Mouse (Mus musculus) midbrain, embryonic 15.5 days (tissue): ENCODE results near the gene Zfp1. TPM values are rescaled to one million over a fixed set of nuclear protein-coding genes. Genes with fewer than 3 reads are reported as not detected.

Experiments used
- ATAC-seq: fragments of 200-750 bp; cut with Nextera tagmentation; replicated peaks from 2 replicates; pipeline ENCODE4 v1.8.0; 2017; ENCODE audit warnings: moderate TSS enrichment
- H3K27ac ChIP-seq: fragments of 300-500 bp; sonication (generic); 2 replicates; pipeline ENCODE4 v1.5.1; 2015; ENCODE audit warnings: mild to moderate bottlenecking, inconsistent platforms
- H3K27me3 ChIP-seq: fragments of 300-500 bp; sonication (generic); replicated peaks from 2 replicates; pipeline ENCODE4 v1.6.1; 2015; ENCODE audit warnings: inconsistent platforms
- H3K36me3 ChIP-seq: fragments of 300-500 bp; sonication (generic); replicated peaks from 2 replicates; pipeline ENCODE4 v1.6.1; 2015; ENCODE audit warnings: inconsistent platforms
- H3K4me1 ChIP-seq: fragments of 300-500 bp; sonication (generic); 2 replicates; pipeline ENCODE4 v1.6.1; 2015; ENCODE audit warnings: inconsistent platforms
- H3K4me2 ChIP-seq: fragments of 300-500 bp; sonication (generic); 2 replicates; pipeline ENCODE4 v1.6.1; 2015; ENCODE audit warnings: inconsistent platforms, mild to moderate bottlenecking, moderate library complexity
- H3K4me3 ChIP-seq: fragments of 300-500 bp; sonication (generic); 2 replicates; pipeline ENCODE4 v1.5.1; 2015; ENCODE audit warnings: mild to moderate bottlenecking, inconsistent platforms
- H3K9ac ChIP-seq: fragments of 300-500 bp; sonication (generic); 2 replicates; pipeline ENCODE4 v1.6.1; 2015; ENCODE audit warnings: mild to moderate bottlenecking, inconsistent platforms
- H3K9me3 ChIP-seq: fragments of 300-500 bp; sonication (generic); 2 replicates; pipeline ENCODE4 v1.6.1; 2016; ENCODE audit warnings: inconsistent platforms
- WGBS: fragments of 180-500 bp; shearing (Covaris S2); methylation state at CpG from one replicate; pipeline ENCODE4 v1.1.7; 2015; ENCODE audit warnings: mixed read lengths; 5-methylcytosine and 5-hydroxymethylcytosine counted together
- polyA plus RNA-seq: library from polyadenylated mRNA; unstranded; fragments of >200 nt; fragmentation: Nextera tagmentation; extraction: Ambion mirVana; gene quantifications from 2 replicates; pipeline ENCODE4 v1.2.1, GENCODE M21; 2015

The Zfp1 gene
- polyA plus RNA-seq: 29.1 and 30.0 TPM in 2 replicates

DNA sequence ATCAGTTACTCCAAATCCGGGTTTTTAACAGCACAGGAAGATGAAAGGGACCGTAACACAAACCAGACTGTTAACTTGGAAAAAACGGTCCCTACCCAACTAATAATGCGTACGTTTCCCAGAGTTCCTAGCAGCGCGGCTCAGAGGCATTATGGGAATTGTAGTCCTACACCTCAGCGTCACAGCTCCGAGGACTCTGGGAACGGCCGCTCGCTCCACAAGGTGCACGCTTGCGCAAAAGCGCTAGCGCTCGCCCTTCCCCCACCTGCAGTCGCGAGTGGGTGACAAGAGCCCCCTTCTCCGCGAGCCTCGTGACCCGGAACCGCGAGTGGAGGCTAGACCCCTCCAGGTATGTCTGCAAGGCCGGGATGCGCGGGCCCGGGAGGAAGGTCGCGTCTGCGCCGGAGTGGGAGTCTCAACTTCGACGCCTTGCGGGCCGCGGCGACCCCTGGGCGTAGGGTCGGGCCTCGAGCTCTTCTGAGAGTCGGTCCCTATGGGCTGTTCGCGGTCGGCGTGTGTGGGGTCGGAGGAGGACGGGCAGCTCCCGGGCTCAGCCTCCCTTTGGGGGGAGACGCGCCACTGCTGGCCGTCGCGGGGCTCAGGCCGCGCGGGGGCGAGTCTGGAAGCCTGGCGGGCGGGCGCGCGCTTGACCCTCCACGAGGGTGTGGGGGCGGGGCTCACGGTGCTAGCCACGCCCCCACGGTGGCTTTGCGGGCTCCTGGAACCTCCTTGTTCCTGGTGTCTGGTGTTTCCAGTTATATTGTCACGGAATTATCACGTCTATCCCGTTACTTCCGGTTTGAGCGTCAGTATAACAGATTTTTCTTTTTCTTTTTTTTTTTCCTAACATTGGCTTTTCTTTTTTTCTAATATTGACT is at the start of gene Zfp1:
Gene Zfp1, plus strand, starts transcription at position 138 of the 878 bp plus-strand sequence.
- Histone ChIP-seq H3K4me2 (peak within 1 kb of the TSS; percentile 59), H3K4me1 (peaks cover 15% of the 10 kb centered on the region), H3K27ac (peak within 1 kb of the TSS; percentile 91), H3K9me3 (no peaks in the 10 kb centered on the region), H3K36me3 (no peaks in the 10 kb centered on the region), H3K9ac (peak within 1 kb of the TSS; percentile 80), H3K27me3 (no peaks in the 10 kb centered on the region), H3K4me3 (peak within 1 kb of the TSS; percentile 63)
- peak; percentile 98 for ATAC-seq
- under 1% methylated on average over 70 of the region's 75 CpGs for WGBS

DNA sequence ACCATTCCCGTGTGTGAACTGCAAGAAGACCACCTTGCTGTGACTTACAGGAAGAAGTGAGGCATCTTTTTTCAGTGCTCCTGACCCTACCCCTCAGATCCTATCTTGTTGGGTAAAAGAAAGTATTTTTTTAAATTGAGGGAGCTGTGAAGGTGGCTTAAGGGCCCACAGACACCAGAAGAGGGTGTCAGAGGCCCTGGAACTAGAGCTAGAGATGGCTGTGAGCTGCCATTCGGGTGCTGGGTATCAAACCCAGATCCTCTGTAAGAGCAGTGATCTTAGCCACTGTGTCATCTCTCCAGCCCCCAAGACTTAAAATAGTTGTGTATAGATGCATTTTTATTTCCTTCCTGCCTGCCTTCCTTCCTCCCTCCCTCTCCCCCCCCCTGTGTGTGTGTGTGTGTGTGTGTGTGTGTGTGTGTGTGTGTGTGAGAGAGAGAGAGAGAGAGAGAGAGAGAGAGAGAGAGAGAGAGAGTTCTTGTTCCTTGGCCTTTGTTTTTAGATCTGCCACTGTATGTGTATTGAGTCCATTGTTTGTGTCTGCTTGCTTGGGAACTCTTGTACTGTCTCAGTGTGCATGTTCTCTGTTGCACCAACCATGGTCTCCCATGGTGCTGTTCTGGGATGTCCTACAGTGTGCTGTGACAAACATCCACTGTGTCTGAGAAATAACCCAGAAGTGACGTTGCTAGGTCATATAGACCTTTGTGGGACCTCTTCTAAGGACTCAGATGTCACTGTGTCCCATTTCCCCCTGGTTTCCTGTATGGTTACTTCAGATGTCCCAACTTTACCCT is 49.0 kb upstream of the Zfp1 start:
- Histone ChIP-seq H3K27ac (no peak overlapping the region), H3K4me1 (peaks cover 52% of the 10 kb centered on the region), H3K36me3 (no peaks in the 10 kb centered on the region), H3K4me3 (no peak overlapping the region), H3K27me3 (no peaks in the 10 kb centered on the region), H3K9ac (no peak overlapping the region), H3K9me3 (no peaks in the 10 kb centered on the region), H3K4me2 (no peak overlapping the region)
- no peak for ATAC-seq
- WGBS: 72% methylated on average over 3 of the region's 3 CpGs

DNA sequence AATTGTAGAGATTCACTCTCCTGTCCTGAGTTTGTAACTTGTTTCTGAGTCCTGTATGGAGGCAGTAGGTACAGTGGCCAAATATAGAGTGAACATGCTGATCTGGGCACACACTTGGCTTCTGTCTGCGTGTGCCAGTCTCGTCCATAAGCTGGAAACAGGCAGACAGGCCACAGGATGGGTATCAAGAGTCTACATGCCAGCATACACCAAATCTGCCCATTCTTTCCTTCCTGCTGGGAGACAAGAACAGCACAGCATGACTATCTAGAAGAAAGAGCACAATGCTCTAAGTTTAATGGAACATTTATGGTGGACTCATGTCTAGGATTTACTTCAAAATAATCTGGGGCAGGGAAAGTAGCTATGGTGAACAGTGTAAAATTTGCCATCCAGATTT is 48.2 kb upstream of the Zfp1 start:
- ATAC-seq: no peak
- Histone ChIP-seq H3K9me3 (no peaks in the 10 kb centered on the region), H3K27me3 (no peaks in the 10 kb centered on the region), H3K4me1 (peaks cover 52% of the 10 kb centered on the region), H3K4me3 (no peak overlapping the region), H3K36me3 (no peaks in the 10 kb centered on the region), H3K4me2 (no peak overlapping the region), H3K27ac (no peak overlapping the region), H3K9ac (no peak overlapping the region)
- WGBS: 88% methylated on average over 2 of the region's 2 CpGs

DNA sequence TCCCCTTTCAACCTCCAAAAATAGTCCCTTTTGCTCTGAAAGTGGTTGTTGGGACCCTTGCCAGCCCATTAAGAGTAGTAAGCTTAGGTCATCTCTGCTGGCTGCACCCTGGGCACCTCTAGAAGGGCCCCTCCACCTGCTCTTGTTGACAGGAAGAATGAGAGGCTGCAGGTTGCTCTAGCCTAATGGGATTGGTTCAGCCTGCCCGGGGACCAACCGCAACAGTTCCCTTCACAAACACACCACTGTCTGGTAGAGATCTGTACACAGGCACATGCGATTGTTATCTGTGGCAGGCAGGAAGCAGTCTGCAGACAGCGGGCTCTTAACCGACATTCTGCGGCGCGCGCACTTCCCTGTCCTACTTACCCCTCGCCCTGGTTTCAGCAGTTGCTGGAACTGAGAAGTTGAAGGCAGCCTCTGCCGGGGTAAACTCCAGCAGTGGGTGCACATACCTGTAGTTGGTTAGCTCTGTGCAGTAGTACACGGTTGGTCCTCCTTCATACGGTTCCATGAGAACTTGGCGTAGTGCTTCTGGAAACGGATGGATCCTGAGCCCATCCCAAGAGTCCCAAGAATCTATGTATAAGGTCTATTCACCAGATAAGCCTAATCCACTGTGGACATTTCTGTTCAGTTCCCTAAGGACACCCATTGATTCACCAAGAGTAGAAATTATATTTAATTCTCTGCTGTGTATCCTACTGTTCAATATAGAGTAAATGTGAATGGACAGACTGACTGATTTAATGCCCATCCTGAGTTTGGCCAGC is 47.3 kb upstream of the Zfp1 start:
- no peaks in the 10 kb centered on the region for H3K9me3 ChIP-seq
- peaks cover 52% of the 10 kb centered on the region for H3K4me1 ChIP-seq
- 83% methylated on average over 15 of the region's 15 CpGs for WGBS
- no peaks in the 10 kb centered on the region for H3K36me3 ChIP-seq
- no peak overlapping the region for H3K4me3 ChIP-seq
- no peaks in the 10 kb centered on the region for H3K27me3 ChIP-seq
- ATAC-seq: no peak
- no peak overlapping the region for H3K9ac ChIP-seq
- no peak overlapping the region for H3K4me2 ChIP-seq
- no peak overlapping the region for H3K27ac ChIP-seq

DNA sequence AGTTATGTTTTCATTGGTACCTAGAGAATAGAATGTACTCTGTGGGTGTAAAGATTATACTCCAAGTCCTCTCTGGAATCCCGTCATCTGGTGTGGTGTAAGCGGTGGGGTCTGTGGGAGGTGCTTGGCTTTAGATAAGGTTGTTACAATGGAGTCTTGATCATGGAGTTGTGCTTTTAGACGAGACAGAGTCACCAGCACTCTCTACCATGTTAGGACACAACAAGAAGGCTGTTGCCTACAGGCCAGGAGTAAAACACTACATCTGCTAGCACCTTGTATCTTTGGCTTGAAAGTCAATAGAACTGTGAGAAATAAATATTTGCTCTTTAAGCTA is 46.7 kb upstream of the Zfp1 start:
- ATAC-seq: no peak
- Histone ChIP-seq H3K9ac (no peak overlapping the region), H3K4me2 (no peak overlapping the region), H3K4me1 (peaks cover 52% of the 10 kb centered on the region), H3K4me3 (no peak overlapping the region), H3K9me3 (no peaks in the 10 kb centered on the region), H3K36me3 (no peaks in the 10 kb centered on the region), H3K27me3 (no peaks in the 10 kb centered on the region), H3K27ac (no peak overlapping the region; the same call in 1 of the 2 replicates)
- 60% methylated on average over 3 of the region's 3 CpGs for WGBS

DNA sequence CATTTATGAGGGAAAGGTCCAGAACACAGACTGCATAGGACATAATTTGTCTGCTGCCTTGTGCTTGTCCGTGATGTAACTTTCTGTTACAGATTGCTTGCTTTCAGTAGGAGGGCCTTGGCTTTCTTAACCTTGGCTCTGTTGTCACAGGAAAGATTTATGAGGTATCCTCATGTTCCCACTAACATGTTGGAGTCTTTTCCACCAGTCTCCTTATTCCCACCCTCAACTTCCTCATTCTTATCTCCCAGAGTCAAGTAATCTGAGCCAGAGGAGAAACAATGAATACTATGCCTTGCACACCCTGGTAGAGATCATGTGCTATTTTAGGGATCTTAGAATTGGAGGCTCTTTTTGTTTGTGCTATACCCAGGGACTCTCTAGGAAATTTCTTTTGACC is 45.9 kb upstream of the Zfp1 start:
- 72% methylated on average over 1 of the region's 1 CpGs for WGBS
- Histone ChIP-seq H3K27ac (no peak overlapping the region), H3K4me1 (peaks cover 51% of the 10 kb centered on the region)

DNA sequence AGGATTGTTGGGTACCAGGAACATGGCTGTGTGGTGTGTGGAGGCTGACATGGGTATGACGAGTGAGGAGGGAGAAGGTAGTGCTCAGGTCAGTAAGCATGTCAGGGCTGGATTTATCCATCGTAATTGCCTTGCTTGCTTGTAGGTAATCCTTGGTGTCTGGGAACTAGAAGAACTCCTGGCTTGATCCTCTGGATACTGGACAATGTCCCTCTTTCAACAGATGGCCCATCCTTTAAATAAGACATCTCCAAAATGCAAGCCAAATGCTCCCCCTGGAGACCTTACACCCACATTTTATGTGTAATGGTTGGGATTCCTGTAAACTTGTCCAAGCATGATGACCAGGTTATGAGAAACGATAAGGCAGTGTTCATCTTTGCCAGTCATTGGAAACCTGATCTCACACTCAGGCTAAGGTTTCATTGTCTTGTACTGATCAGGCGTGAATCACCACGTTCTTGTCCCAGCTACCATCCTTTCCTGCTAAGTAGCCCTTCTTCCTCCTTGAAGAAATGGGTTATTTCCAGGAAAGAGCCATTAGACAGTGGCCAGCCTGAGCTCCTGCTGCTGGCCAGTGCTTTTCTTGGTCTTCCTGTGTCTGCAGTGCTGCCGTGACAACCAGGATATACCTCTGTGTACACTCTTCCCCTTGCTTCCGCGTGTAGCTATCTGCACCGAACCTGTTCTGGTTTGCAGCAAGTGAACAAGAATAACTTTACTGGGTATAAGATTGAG is 43.3 kb upstream of the Zfp1 start:
- H3K9me3 ChIP-seq: no peaks in the 10 kb centered on the region
- 82% methylated on average over 9 of the region's 9 CpGs for WGBS
- peaks cover 32% of the 10 kb centered on the region for H3K4me1 ChIP-seq
- H3K27me3 ChIP-seq: no peaks in the 10 kb centered on the region
- no peak overlapping the region for H3K4me2 ChIP-seq
- H3K36me3 ChIP-seq: no peaks in the 10 kb centered on the region
- no peak for ATAC-seq
- no peak overlapping the region for H3K9ac ChIP-seq
- no peak overlapping the region for H3K27ac ChIP-seq
- H3K4me3 ChIP-seq: no peak overlapping the region

More for the DNA sequence above, 45.9 kb upstream of the Zfp1 start:
- Histone ChIP-seq H3K4me2 (no peak overlapping the region), H3K36me3 (no peaks in the 10 kb centered on the region), H3K4me3 (no peak overlapping the region), H3K27me3 (no peaks in the 10 kb centered on the region), H3K9ac (no peak overlapping the region), H3K9me3 (no peaks in the 10 kb centered on the region)
- ATAC-seq: no peak

DNA sequence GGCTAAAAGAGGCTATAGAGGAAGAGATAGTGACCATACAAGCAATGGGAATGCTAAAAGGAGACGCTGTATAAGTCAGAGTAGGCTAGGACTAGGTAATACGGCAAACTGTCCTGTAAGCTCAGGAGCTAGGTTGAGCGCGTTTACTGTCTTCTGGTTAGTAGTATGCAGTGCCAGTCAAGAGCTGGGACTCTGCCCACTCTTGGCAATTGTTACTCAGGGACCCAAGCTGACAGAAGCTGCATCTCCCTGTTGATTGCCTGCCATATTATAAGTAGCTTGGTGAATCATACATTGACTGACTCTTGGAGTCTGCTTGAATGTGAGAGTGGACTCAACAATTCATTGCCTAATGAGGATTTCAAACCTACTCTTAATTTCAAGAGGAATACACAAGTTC is 41.2 kb upstream of the Zfp1 start:
- 95% methylated on average over 4 of the region's 4 CpGs for WGBS

DNA sequence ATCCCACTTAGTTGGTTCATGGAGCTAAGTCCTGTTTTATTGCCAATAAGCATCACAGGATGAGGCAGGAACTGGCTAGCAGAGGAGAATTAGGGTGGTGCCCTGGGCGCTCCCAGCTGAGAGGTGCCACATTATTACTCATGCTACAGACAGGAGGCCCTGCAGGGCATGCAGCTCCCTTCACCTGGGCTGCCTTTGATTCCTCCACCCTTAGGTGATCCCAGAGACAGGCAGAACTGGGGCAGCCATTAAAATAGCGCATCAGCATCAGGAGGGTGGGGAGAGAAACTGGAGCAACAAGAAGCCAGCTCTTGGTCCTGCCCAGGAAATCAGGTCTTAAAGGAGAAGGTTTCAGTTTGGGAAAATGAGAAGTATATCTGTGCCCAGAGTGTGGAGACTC is 38.2 kb upstream of the Zfp1 start:
- WGBS: 88% methylated on average over 2 of the region's 2 CpGs
- no peaks in the 10 kb centered on the region for H3K9me3 ChIP-seq

More for the DNA sequence above, 41.2 kb upstream of the Zfp1 start:
- Histone ChIP-seq H3K4me1 (peaks cover 14% of the 10 kb centered on the region; the same call in 1 of the 2 replicates), H3K4me2 (no peak overlapping the region), H3K36me3 (no peaks in the 10 kb centered on the region), H3K27me3 (no peaks in the 10 kb centered on the region), H3K9me3 (no peaks in the 10 kb centered on the region), H3K27ac (no peak overlapping the region), H3K4me3 (no peak overlapping the region), H3K9ac (no peak overlapping the region)
- no peak for ATAC-seq

DNA sequence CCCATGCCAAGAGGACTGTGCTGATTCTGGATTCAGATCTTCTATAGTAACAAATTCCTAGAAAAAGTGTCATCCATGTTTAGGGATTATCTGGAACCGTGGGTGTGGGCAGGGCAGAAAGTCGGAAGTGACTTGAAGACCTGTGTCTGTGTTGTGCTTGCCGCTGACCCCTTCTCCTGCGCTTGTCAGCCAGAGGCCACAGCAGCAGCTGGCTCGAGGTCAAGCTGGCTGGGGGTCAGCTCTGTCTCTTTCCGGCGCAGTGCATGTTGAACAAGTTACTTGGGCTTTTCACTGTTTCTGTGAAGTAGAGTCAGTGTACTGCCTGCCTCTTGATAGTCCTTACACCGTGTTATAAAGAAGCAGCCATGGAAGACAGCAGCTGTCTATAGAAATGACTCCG is 36.2 kb upstream of the Zfp1 start:
- Histone ChIP-seq H3K4me1 (peaks cover 6% of the 10 kb centered on the region; the same call in 1 of the 2 replicates), H3K27ac (no peak overlapping the region), H3K4me3 (no peak overlapping the region), H3K36me3 (no peaks in the 10 kb centered on the region), H3K27me3 (no peaks in the 10 kb centered on the region), H3K9me3 (no peaks in the 10 kb centered on the region), H3K4me2 (no peak overlapping the region), H3K9ac (no peak overlapping the region)
- 86% methylated on average over 9 of the region's 9 CpGs for WGBS
- no peak for ATAC-seq

More for the DNA sequence above, 38.2 kb upstream of the Zfp1 start:
- ATAC-seq: no peak
- no peaks in the 10 kb centered on the region for H3K36me3 ChIP-seq
- H3K4me3 ChIP-seq: no peak overlapping the region
- H3K27me3 ChIP-seq: no peaks in the 10 kb centered on the region
- H3K9ac ChIP-seq: no peak overlapping the region
- H3K4me2 ChIP-seq: no peak overlapping the region
- peaks cover 10% of the 10 kb centered on the region; the same call in 1 of the 2 replicates for H3K4me1 ChIP-seq
- H3K27ac ChIP-seq: no peak overlapping the region

DNA sequence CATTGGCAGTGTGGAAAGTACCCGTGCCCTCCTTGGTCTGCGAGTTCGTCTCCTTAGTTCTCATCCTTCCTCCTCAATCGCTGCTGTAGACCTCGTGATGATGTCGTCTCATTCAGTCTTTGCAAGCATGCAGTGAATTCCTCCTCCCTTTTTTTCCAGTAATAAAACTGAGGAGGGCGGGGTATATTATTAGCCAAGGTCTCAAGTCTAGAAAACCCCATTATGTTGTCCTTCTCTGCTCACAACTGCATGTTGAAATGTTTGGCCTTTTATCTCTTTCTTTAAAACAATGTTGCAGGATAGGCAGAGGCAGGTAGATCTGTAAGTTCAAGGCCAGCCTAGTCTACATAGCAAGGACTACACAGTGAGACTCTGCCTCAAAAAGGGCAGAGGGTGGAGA is 35.8 kb upstream of the Zfp1 start:
- 96% methylated on average over 7 of the region's 7 CpGs for WGBS
- H3K4me2 ChIP-seq: no peak overlapping the region
- no peak for ATAC-seq

More for the DNA sequence above, 35.8 kb upstream of the Zfp1 start:
- H3K27me3 ChIP-seq: no peaks in the 10 kb centered on the region
- 0 out of 2 replicates have a peak, but pooled peaks cover 4% of the 10 kb centered on the region for H3K36me3 ChIP-seq
- no peak overlapping the region for H3K27ac ChIP-seq
- peaks cover 2% of the 10 kb centered on the region; the same call in 1 of the 2 replicates for H3K4me1 ChIP-seq
- no peak overlapping the region for H3K4me3 ChIP-seq
- no peak overlapping the region for H3K9ac ChIP-seq
- no peaks in the 10 kb centered on the region for H3K9me3 ChIP-seq
